In the genomic region with DNA sequence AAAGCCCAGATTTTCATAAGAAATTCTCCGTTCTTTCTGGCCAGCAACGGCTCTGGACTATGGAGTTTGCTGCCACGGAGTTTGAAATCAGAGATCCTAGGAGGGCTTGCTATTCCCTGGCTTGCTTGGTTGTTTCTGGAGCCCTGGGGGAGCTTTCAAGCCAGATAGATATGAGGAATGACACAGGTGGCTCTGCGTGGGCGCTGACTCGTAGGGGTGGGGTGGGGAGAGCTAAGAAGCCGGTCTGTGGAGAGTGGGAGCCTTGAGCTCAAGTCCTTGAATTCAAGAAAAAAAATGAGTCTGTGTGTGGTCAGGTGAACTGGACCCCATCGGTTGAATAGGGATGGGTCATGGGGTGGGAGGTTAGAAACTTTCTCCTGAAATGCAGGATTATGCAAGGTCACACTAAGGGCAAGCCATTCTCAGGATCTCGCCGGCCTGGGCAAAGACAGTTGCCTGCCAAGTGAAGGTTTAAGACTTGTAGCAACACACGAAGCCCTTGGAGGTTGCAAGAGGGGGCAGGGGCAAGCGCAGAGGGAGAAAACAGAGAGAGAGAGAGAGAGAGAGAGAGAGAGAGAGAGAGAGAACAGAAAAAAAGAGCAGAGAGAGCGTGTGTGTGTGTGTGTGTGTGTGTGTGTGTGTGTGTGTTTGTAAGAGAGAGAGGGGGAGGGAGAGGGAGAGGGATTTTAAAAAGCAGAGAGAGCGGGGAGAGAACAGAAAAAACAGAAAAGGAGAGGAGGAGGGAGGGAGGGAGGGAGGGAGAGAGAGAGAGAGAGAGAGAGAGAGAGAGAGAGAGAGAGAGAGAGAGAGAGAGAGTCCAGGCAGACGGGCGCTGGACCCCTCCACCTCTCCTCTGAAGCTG, we compare ENCODE assay signal across 9 mouse cellular contexts. TPM values are rescaled to one million over a fixed set of nuclear protein-coding genes. Genes with fewer than 3 reads are reported as not detected.
A peak's percentile ranks its signal among the peaks of the same experiment; 100 is the strongest.
DNase-seq lines count a peak whose midpoint lies in the region; ATAC-seq and TF ChIP-seq lines count a peak whose summit lies in the region.
"Had no signal": no experiment of that assay in that cellular context is flagged by ENCODE, and none has a peak within 500 bp of the region (broad histone marks: within the 10 kb centered on the region; RNA-seq: fewer than 3 reads in every experiment).

No protein-coding gene starts in this region.

- TF ChIP-seq CTCF in cerebellum, adult 2 months (IDR thresholded peaks at IDR 0.05; ENCODE audit: borderline replicate concordance, insufficient read depth, low read depth, low read length) = no peak
- no peak for TF ChIP-seq CTCF in testis, adult 2 months (IDR thresholded peaks at IDR 0.05; ENCODE audit: control insufficient read depth, insufficient read depth, insufficient replicate concordance, low read depth, low read length)

- TF ChIP-seq POLR2A in cerebellum, adult 2 months (IDR thresholded peaks at IDR 0.05; ENCODE audit: borderline replicate concordance, insufficient read depth, low read length) = no peak
- TF ChIP-seq POLR2A in testis, adult 2 months (IDR thresholded peaks at IDR 0.05; ENCODE audit: control insufficient read depth, low read depth, low read length) = no peak
- no peak for TF ChIP-seq POLR2A in limb, embryonic 14.5 days (IDR thresholded peaks at IDR 0.05; ENCODE audit: borderline replicate concordance, extremely low read depth, insufficient read depth, insufficient read length)

- no peaks in the 10 kb centered on the region for H3K9me3 ChIP-seq in limb, embryonic 14.5 days (ENCODE audit: control insufficient read depth, low read length)

- H3K4me3 ChIP-seq in cerebellum, adult 2 months (replicated peaks; ENCODE audit: insufficient read depth, low read depth, low read length) = peak overlapping the region; percentile 34
- H3K4me3 ChIP-seq in testis, adult 2 months (ENCODE audit: control insufficient read depth, low read depth, low read length) = peak overlapping the region; percentile 96
- H3K4me3 ChIP-seq in limb, embryonic 14.5 days (replicated peaks; ENCODE audit: low read length) = peak overlapping the region; percentile 25

- no peak for DNase-seq in cerebellum, adult 2 months
- no peak for DNase-seq in cerebellum, postnatal 14 days
- no peak for DNase-seq in testis, postnatal 10 days (ENCODE audit: low spot score)
- DNase-seq in limb, embryonic 14.5 days (ENCODE audit: low spot score) = no peak
- no peak for DNase-seq in urinary bladder, postnatal 36 days (ENCODE audit: low spot score in 2 of 2)
- DNase-seq in layer of hippocampus, adult 9-10 months (ENCODE audit: low spot score) = no peak
- DNase-seq: heart, adult 11 months had no signal

- no peaks in the 10 kb centered on the region for H3K36me3 ChIP-seq in testis, adult 2 months (ENCODE audit: control insufficient read depth, insufficient read depth, low read length)
- no peaks in the 10 kb centered on the region for H3K36me3 ChIP-seq in limb, embryonic 14.5 days (ENCODE audit: control insufficient read depth, insufficient read depth, low read length)

- ATAC-seq in limb, embryonic 14.5 days (ENCODE audit: low FRiP score, low read depth) = no peak
- ATAC-seq in monocyte, adult 5-6 weeks (replicated peaks; ENCODE audit: insufficient number of reproducible peaks, low FRiP score, low TSS enrichment, poor library complexity, severe bottlenecking) = no peak

- no peak overlapping the region for H3K9ac ChIP-seq in limb, embryonic 14.5 days (ENCODE audit: low read depth, low read length, severe bottlenecking)

- H3K4me1 ChIP-seq in cerebellum, adult 2 months (ENCODE audit: control insufficient read depth, insufficient read depth, low read length) = 0 out of 2 replicates have a peak, but pooled peaks cover 2% of the 10 kb centered on the region
- peaks cover 9% of the 10 kb centered on the region for H3K4me1 ChIP-seq in testis, adult 2 months (ENCODE audit: control insufficient read depth, insufficient read depth, low read length)
- H3K4me1 ChIP-seq in limb, embryonic 14.5 days (ENCODE audit: control insufficient read depth, insufficient read depth, low read length) = peaks cover 9% of the 10 kb centered on the region

- WGBS in cerebellum, adult 2 months = 12% methylated on average over 16 of the region's 16 CpGs
- WGBS in limb, embryonic 14.5 days = 23% methylated on average over 14 of the region's 16 CpGs

- H3K4me2 ChIP-seq in limb, embryonic 14.5 days (replicated peaks; ENCODE audit: low read depth, low read length, severe bottlenecking) = peak overlapping the region; percentile 52

- H3K27ac ChIP-seq in cerebellum, adult 2 months (ENCODE audit: insufficient read depth, low read length) = no peak overlapping the region
- H3K27ac ChIP-seq in testis, adult 2 months (ENCODE audit: control insufficient read depth, insufficient read depth, low read depth, low read length) = no peak overlapping the region
- H3K27ac ChIP-seq in limb, embryonic 14.5 days (replicated peaks; ENCODE audit: low read depth, low read length) = no peak overlapping the region

- H3K27me3 ChIP-seq in cerebellum, adult 2 months (ENCODE audit: control insufficient read depth, insufficient read depth, low read length) = peaks cover 2% of the 10 kb centered on the region; the same call in 1 of the 2 replicates
- peaks cover 4% of the 10 kb centered on the region; the same call in 1 of the 2 replicates for H3K27me3 ChIP-seq in testis, adult 2 months (ENCODE audit: control insufficient read depth, insufficient read depth, low read length)
- H3K27me3 ChIP-seq in limb, embryonic 14.5 days (ENCODE audit: control insufficient read depth, insufficient read depth, low read length) = peaks cover 32% of the 10 kb centered on the region

RNA-seq across cellular contexts. Expression of a gene that starts 13.8 kb away (rescaled TPM):
- polyA plus RNA-seq in cerebellum, adult 2 months (2012; rRNA removed) = 23.7 and 27.2 TPM in 2 replicates
- 9.3 and 10.3 TPM in 2 replicates for polyA plus RNA-seq in testis, adult 2 months (2012; rRNA removed)
- 26.1 and 29.2 TPM in 2 replicates for polyA plus RNA-seq in limb, embryonic 14.5 days (2012; rRNA removed)
- 33.8 and 34.1 TPM in 2 replicates for polyA plus RNA-seq in limb, embryonic 14.5 days (2014; fragmentation: Nextera tagmentation; extraction: Ambion mirVana)
- 30.6 to 58.9 TPM (median 31.2 TPM) in 3 replicates for total RNA-seq in monocyte, adult 5-6 weeks (2017)

RNA-seq across cellular contexts. Expression of a gene that starts 31.4 kb away (rescaled TPM):
- polyA plus RNA-seq in cerebellum, adult 2 months (2012; rRNA removed) = 1.8 and 3.0 TPM in 2 replicates
- polyA plus RNA-seq in testis, adult 2 months (2012; rRNA removed) = 275 and 277 TPM in 2 replicates
- polyA plus RNA-seq in limb, embryonic 14.5 days (2012; rRNA removed) = 2.0 and 2.5 TPM in 2 replicates
- 1.5 and 1.6 TPM in 2 replicates for polyA plus RNA-seq in limb, embryonic 14.5 days (2014; fragmentation: Nextera tagmentation; extraction: Ambion mirVana)
- total RNA-seq in monocyte, adult 5-6 weeks (2017) = 25.2 to 43.8 TPM (median 37.3 TPM) in 3 replicates

RNA-seq across cellular contexts. Expression of a gene that starts 34.8 kb away (rescaled TPM):
- 8.5 and 9.7 TPM in 2 replicates for polyA plus RNA-seq in cerebellum, adult 2 months (2012; rRNA removed)
- 13.6 and 14.8 TPM in 2 replicates for polyA plus RNA-seq in testis, adult 2 months (2012; rRNA removed)
- 18.6 and 24.3 TPM in 2 replicates for polyA plus RNA-seq in limb, embryonic 14.5 days (2012; rRNA removed)
- 15.6 and 19.4 TPM in 2 replicates for polyA plus RNA-seq in limb, embryonic 14.5 days (2014; fragmentation: Nextera tagmentation; extraction: Ambion mirVana)
- 7.2 to 12.1 TPM (median 8.7 TPM) in 3 replicates for total RNA-seq in monocyte, adult 5-6 weeks (2017)

Comparison
In these comparisons a context has a peak if more than half of its experiments do, and no peak if none do; other contexts are left out.
1. H3K4me3 ChIP-seq: peak in every context shown above with its lines; median percentile 96 in testis, adult 2 months; 34 in cerebellum, adult 2 months; 25 in limb, embryonic 14.5 days.
2. RNA of a gene that starts 31.4 kb away (polyA plus RNA-seq): 275 to 277 TPM in testis, adult 2 months; 1.8 to 3.0 TPM in cerebellum, adult 2 months and 1.5 to 2.5 TPM in limb, embryonic 14.5 days; every median in the first group is over 10 times any median in the second.